Mouse (Mus musculus) midbrain, embryonic 16.5 days (tissue): ENCODE results near the gene Kcnk6. TPM values are rescaled to one million over a fixed set of nuclear protein-coding genes. Genes with fewer than 3 reads are reported as not detected.
"Not testable (repeated sequence)": the region's sequence is repeated elsewhere in the genome, so short reads cannot be mapped to it uniquely, and the experiment has no call there.

ENCODE experiments used
- ATAC-seq: fragments of 200-750 bp; cut with Nextera tagmentation; 2 replicates; pipeline ENCODE4 v1.8.0; 2017; ENCODE audit warnings: moderate TSS enrichment
- H3K27ac ChIP-seq: fragments of 300-500 bp; sonication (generic); 2 replicates; pipeline ENCODE4 v1.5.1; 2014; ENCODE audit warnings: mild to moderate bottlenecking, low read length, mixed read lengths
- H3K27me3 ChIP-seq: fragments of 300-500 bp; sonication (generic); 2 replicates; pipeline ENCODE4 v1.6.1; 2014; ENCODE audit warnings: low read depth, low read length, mixed read lengths; ENCODE audit not compliant: control insufficient read depth, insufficient read depth
- H3K36me3 ChIP-seq: fragments of 300-500 bp; sonication (generic); 2 replicates; pipeline ENCODE4 v1.6.1; 2014; ENCODE audit warnings: mild to moderate bottlenecking, low read length, moderate library complexity, mixed read lengths; ENCODE audit not compliant: control insufficient read depth, insufficient read depth
- H3K4me1 ChIP-seq: fragments of 300-500 bp; sonication (generic); 2 replicates; pipeline ENCODE4 v1.6.1; 2014; ENCODE audit warnings: mild to moderate bottlenecking, low read length, mixed read lengths; ENCODE audit not compliant: control insufficient read depth, insufficient read depth
- H3K4me2 ChIP-seq: fragments of 300-500 bp; sonication (generic); 2 replicates; pipeline ENCODE4 v1.6.1; 2014; ENCODE audit warnings: mild to moderate bottlenecking, low read length, mixed read lengths
- H3K4me3 ChIP-seq: fragments of 300-500 bp; sonication (generic); 2 replicates; pipeline ENCODE4 v1.5.1; 2014; ENCODE audit warnings: low read depth, mild to moderate bottlenecking, low read length, moderate library complexity, mixed read lengths
- H3K9ac ChIP-seq: fragments of 300-500 bp; sonication (generic); 2 replicates; pipeline ENCODE4 v1.6.1; 2014; ENCODE audit warnings: low read depth, low read length, mixed read lengths
- H3K9me3 ChIP-seq: fragments of 300-500 bp; sonication (generic); replicated peaks from 2 replicates; pipeline ENCODE4 v1.6.1; 2014; ENCODE audit warnings: mild to moderate bottlenecking, low read length, mixed read lengths; ENCODE audit not compliant: control insufficient read depth, poor library complexity, severe bottlenecking
- WGBS: fragments of 180-500 bp; shearing (Covaris S2); extraction: QIAGEN DNeasy Blood & Tissue Kit; methylation state at CpG from one replicate; pipeline ENCODE4 v1.1.7; 2014; 5-methylcytosine and 5-hydroxymethylcytosine counted together
- polyA plus RNA-seq: library from polyadenylated mRNA; unstranded; fragments of >200 nt; fragmentation: Nextera tagmentation; extraction: Ambion mirVana; gene quantifications from 2 replicates; pipeline ENCODE4 v1.2.1, GENCODE M21; 2015

The Kcnk6 gene
- polyA plus RNA-seq, 1 experiment from 2014 or later: 1.7 TPM

GRCm38 (mm10) chr7:29194230-29194629, 38.1 kb downstream of the Kcnk6 start:
- not testable (repeated sequence) for H3K9me3 ChIP-seq, H3K4me3 ChIP-seq, H3K27ac ChIP-seq, ATAC-seq, H3K27me3 ChIP-seq, H3K9ac ChIP-seq, H3K4me1 ChIP-seq, H3K36me3 ChIP-seq, H3K4me2 ChIP-seq
- 100% methylated on average over 1 of the region's 1 CpGs for WGBS

GRCm38 (mm10) chr7:29181323-29181722, 51.0 kb downstream of the Kcnk6 start:
- H3K9me3 ChIP-seq: not testable (repeated sequence)
- 93% methylated on average over 4 of the region's 4 CpGs for WGBS

GRCm38 (mm10) chr7:29180854-29181236, 51.5 kb downstream of the Kcnk6 start:
- ATAC-seq: peak; percentile 55
- H3K4me1 ChIP-seq: peaks cover 17% of the 10 kb centered on the region
- no peaks in the 10 kb centered on the region for H3K27me3 ChIP-seq
- H3K9me3 ChIP-seq: no peaks in the 10 kb centered on the region
- 42% methylated on average over 5 of the region's 5 CpGs for WGBS
- peaks cover 6% of the 10 kb centered on the region for H3K36me3 ChIP-seq
- H3K27ac ChIP-seq: peak overlapping the region; percentile 61
- peak overlapping the region; percentile 38 for H3K4me2 ChIP-seq
- peak overlapping the region; percentile 65 for H3K4me3 ChIP-seq
- H3K9ac ChIP-seq: no peak overlapping the region

More at GRCm38 (mm10) chr7:29181323-29181722, 51.0 kb downstream of the Kcnk6 start:
- not testable (repeated sequence) for H3K4me3 ChIP-seq, H3K36me3 ChIP-seq, H3K9ac ChIP-seq, H3K4me2 ChIP-seq, ATAC-seq, H3K27me3 ChIP-seq
- Histone ChIP-seq H3K4me1 (peaks cover 17% of the 10 kb centered on the region), H3K27ac (peak overlapping the region; percentile 61)

- Histone ChIP-seq H3K4me3 (peak within 1 kb of the TSS; percentile 65), H3K27me3 (no peaks in the 10 kb centered on the region), H3K4me2 (peak within 1 kb of the TSS; percentile 82), H3K27ac (peak within 1 kb of the TSS; percentile 71), H3K9ac (peak within 1 kb of the TSS; percentile 72), H3K4me1 (peaks cover 17% of the 10 kb centered on the region), H3K36me3 (peaks cover 12% of the 10 kb centered on the region), H3K9me3 (no peaks in the 10 kb centered on the region)
- under 1% methylated on average over 62 of the region's 62 CpGs for WGBS
- ATAC-seq: peak; percentile 95
Observed at GRCm38 (mm10) chr7:29180077-29180853, 52.0 kb downstream of the Kcnk6 start, which contains the start of gene Psmd8. TSS of gene Psmd8 (minus strand) at chr7:29180701.

GRCm38 (mm10) chr7:29179323-29179722, 53.0 kb downstream of the Kcnk6 start:
- H3K27ac ChIP-seq: no peak overlapping the region
- WGBS: 56% methylated on average over 7 of the region's 7 CpGs
- peak overlapping the region; percentile 65 for H3K4me3 ChIP-seq
- H3K9ac ChIP-seq: peak overlapping the region; percentile 72
- H3K4me2 ChIP-seq: peak overlapping the region; percentile 82
- H3K9me3 ChIP-seq: no peaks in the 10 kb centered on the region
- peaks cover 5% of the 10 kb centered on the region; the same call in 1 of the 2 replicates for H3K27me3 ChIP-seq
- ATAC-seq: no peak
- peaks cover 21% of the 10 kb centered on the region for H3K36me3 ChIP-seq
- peaks cover 17% of the 10 kb centered on the region for H3K4me1 ChIP-seq

- no peak overlapping the region for H3K4me3 ChIP-seq
- no peak overlapping the region for H3K4me2 ChIP-seq
- H3K9ac ChIP-seq: no peak overlapping the region
- peaks cover 25% of the 10 kb centered on the region for H3K36me3 ChIP-seq
- H3K27ac ChIP-seq: no peak overlapping the region
- H3K27me3 ChIP-seq: peaks cover 16% of the 10 kb centered on the region
- no peak for ATAC-seq
- WGBS: 85% methylated on average over 4 of the region's 4 CpGs
- peaks cover 17% of the 10 kb centered on the region for H3K4me1 ChIP-seq
- H3K9me3 ChIP-seq: no peaks in the 10 kb centered on the region
Observed at GRCm38 (mm10) chr7:29178106-29178505, 54.2 kb downstream of the Kcnk6 start.

GRCm38 (mm10) chr7:29172390-29173016, 59.8 kb downstream of the Kcnk6 start:
- Histone ChIP-seq H3K4me2 (no peak overlapping the region), H3K9me3 (no peaks in the 10 kb centered on the region), H3K4me3 (no peak overlapping the region), H3K4me1 (peaks cover 21% of the 10 kb centered on the region), H3K27ac (no peak overlapping the region), H3K9ac (no peak overlapping the region), H3K27me3 (peaks cover 37% of the 10 kb centered on the region), H3K36me3 (peaks cover 25% of the 10 kb centered on the region)
- WGBS: 32% methylated on average over 32 of the region's 32 CpGs
- no peak for ATAC-seq
